Mouse (Mus musculus): ENCODE data around the gene Plagl1. TPM values are rescaled to one million over a fixed set of nuclear protein-coding genes. Genes with fewer than 3 reads are reported as not detected.

Gene Plagl1
- polyA plus RNA-seq, 1 experiment from 2014 or later = 37.0 TPM

DNA sequence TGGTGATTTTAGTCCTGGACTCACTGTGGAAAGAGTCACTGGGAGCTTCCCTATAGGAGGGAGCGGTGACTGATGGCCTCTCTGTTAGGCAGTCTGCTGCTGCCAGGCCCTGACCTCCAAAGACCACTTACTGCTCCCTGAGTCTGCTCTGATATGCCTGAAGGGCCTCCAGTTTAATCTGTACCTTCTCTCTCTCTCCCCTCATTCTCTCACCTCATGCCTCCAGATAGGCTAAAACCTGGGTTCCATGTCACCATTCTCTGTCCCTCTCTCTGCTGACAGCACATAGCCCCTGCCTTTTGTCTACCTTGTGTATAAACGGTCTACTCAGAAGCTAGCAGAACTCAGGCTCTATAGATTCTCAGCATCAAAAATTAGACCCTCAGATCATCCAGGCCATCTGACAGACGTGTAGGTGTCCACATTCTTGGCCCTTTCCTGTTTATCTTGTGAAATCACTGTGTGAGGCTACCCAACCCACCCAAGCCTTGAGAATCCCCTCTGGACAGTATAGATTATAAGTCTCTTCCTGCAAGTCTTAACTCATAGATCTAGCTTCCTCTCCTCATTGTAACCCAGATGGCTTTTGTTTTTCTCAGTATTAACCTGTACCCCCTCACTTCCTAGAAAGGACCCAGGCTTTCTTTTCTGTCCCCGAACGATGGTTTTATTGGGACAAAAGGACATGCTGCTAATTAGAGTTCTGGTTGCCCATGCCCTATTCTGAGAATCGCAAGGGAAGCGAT lies 57.9 kb downstream of the Plagl1 start:
- Histone ChIP-seq H3K4me2 (replicated peaks) (no peak overlapping the region), H3K4me1 (peaks cover 41% of the 10 kb centered on the region), H3K9ac (replicated peaks) (no peak overlapping the region), H3K9me3 (no peaks in the 10 kb centered on the region), H3K27me3 (no peaks in the 10 kb centered on the region), H3K27ac (replicated peaks) (peak overlapping the region; percentile 37; the same call in 1 of the 2 replicates), H3K4me3 (no peak overlapping the region), H3K36me3 (no peaks in the 10 kb centered on the region)
- WGBS = 22% methylated on average over 7 of the region's 7 CpGs
- ATAC-seq (replicated peaks) = no peak

DNA sequence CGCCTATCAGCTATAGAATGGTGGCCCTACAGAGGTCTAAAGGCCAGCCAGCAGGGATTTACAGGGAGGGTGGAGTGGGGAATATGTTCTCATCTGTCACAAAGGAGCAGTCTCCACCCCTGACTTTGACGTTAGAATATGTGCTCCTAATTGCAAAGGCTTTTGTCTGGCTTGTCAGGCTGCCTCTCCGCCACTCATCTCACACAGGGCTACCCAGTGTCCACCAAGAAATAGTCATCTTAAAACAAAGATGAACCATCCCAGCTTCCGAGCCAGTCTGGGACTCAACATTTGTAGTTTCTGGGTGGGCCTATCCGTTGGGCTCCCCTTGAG lies 58.4 kb downstream of the Plagl1 start:
- ATAC-seq (replicated peaks) = no peak
- WGBS = 26% methylated on average over 5 of the region's 5 CpGs
- Histone ChIP-seq H3K4me1 (peaks cover 41% of the 10 kb centered on the region), H3K27me3 (no peaks in the 10 kb centered on the region), H3K4me2 (replicated peaks) (no peak overlapping the region), H3K9me3 (no peaks in the 10 kb centered on the region), H3K36me3 (no peaks in the 10 kb centered on the region), H3K4me3 (no peak overlapping the region), H3K9ac (replicated peaks) (no peak overlapping the region), H3K27ac (replicated peaks) (no peak overlapping the region)

DNA sequence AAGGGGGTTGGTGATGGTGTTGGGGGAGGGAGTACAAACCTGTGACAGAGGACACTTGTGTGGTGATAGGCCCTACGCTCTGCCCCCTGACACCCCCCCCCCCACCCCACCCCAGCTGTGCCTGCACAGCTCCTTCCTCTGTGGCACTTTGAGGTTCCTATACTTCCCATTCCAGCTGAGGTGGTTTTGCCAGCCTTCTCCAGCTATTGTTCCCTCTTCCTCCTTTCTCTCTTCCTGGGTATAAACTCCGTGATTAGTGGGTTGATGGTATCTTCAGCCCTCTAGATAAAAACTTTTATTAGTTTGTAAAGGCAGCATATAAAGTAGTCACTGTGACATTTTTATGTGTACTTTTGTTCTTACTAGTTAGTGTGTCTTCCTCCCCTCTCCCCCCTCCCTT lies 59.0 kb downstream of the Plagl1 start:
- H3K36me3 ChIP-seq = no peaks in the 10 kb centered on the region
- no peak overlapping the region for H3K4me3 ChIP-seq
- peaks cover 39% of the 10 kb centered on the region for H3K4me1 ChIP-seq
- no peaks in the 10 kb centered on the region for H3K27me3 ChIP-seq
- H3K4me2 ChIP-seq (replicated peaks) = no peak overlapping the region
- H3K9me3 ChIP-seq = no peaks in the 10 kb centered on the region
- no peak for ATAC-seq (replicated peaks)
- no peak overlapping the region for H3K9ac ChIP-seq (replicated peaks)
- 34% methylated on average over 2 of the region's 2 CpGs for WGBS
- no peak overlapping the region for H3K27ac ChIP-seq (replicated peaks)

DNA sequence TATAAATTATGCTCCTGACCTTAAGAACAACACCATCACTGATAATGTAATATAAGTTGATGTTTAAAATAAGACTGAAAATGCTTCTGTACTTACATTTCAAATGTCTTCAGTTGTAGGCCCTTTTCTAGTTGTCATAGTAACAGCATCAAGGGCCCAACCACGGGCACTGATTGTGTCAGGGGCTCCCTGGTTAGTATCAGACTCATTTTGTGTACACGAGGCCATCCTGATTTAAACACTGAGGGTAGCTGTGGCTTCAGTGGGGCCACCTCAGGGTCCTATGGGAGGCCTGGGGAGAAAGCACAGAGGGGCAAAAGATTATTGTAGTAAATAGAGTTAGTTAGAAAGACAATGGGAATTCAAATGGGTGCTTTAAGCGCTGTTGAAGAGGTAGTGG lies 65.5 kb downstream of the Plagl1 start:
- Histone ChIP-seq H3K9ac (replicated peaks) (no peak overlapping the region), H3K36me3 (no peaks in the 10 kb centered on the region), H3K4me2 (replicated peaks) (no peak overlapping the region), H3K4me1 (no peaks in the 10 kb centered on the region), H3K27ac (replicated peaks) (no peak overlapping the region), H3K9me3 (no peaks in the 10 kb centered on the region), H3K27me3 (no peaks in the 10 kb centered on the region), H3K4me3 (no peak overlapping the region)
- no peak for ATAC-seq (replicated peaks)
- 50% methylated on average over 3 of the region's 3 CpGs for WGBS

DNA sequence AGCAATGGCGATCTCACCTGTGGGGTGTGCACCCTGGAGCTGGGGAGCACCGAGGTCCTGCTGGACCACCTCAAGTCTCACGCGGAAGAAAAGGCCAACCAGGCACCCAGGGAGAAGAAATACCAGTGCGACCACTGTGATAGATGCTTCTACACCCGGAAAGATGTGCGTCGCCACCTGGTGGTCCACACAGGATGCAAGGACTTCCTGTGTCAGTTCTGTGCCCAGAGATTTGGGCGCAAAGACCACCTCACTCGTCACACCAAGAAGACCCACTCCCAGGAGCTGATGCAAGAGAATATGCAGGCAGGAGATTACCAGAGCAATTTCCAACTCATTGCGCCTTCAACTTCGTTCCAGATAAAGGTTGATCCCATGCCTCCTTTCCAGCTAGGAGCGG lies 67.0 kb downstream of the Plagl1 start:
- no peak for ATAC-seq (replicated peaks)
- H3K4me2 ChIP-seq (replicated peaks) = no peak overlapping the region
- no peak overlapping the region for H3K4me3 ChIP-seq
- no peaks in the 10 kb centered on the region for H3K9me3 ChIP-seq
- H3K27ac ChIP-seq (replicated peaks) = no peak overlapping the region
- no peak overlapping the region for H3K9ac ChIP-seq (replicated peaks)
- no peaks in the 10 kb centered on the region for H3K36me3 ChIP-seq
- 75% methylated on average over 13 of the region's 13 CpGs for WGBS
- no peaks in the 10 kb centered on the region for H3K4me1 ChIP-seq
- H3K27me3 ChIP-seq = no peaks in the 10 kb centered on the region

DNA sequence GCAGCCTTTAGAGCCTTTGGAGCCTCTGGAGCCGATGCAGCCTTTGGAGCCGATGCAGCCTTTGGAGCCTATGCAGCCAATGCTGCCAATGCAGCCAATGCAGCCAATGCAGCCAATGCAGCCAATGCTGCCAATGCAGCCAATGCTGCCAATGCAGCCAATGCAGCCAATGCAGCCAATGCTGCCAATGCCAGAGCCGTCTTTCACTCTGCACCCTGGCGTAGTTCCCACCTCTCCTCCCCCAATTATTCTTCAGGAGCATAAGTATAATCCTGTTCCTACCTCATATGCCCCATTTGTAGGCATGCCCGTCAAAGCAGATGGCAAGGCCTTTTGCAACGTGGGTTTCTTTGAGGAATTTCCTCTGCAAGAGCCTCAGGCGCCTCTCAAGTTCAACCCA lies 67.6 kb downstream of the Plagl1 start:
- Histone ChIP-seq H3K9me3 (no peaks in the 10 kb centered on the region), H3K36me3 (no peaks in the 10 kb centered on the region), H3K4me1 (no peaks in the 10 kb centered on the region), H3K27ac (replicated peaks) (no peak overlapping the region), H3K9ac (replicated peaks) (no peak overlapping the region), H3K4me2 (replicated peaks) (no peak overlapping the region), H3K27me3 (no peaks in the 10 kb centered on the region), H3K4me3 (no peak overlapping the region)
- WGBS = 67% methylated on average over 7 of the region's 7 CpGs
- no peak; the same call in 1 of the 2 replicates for ATAC-seq (replicated peaks)

DNA sequence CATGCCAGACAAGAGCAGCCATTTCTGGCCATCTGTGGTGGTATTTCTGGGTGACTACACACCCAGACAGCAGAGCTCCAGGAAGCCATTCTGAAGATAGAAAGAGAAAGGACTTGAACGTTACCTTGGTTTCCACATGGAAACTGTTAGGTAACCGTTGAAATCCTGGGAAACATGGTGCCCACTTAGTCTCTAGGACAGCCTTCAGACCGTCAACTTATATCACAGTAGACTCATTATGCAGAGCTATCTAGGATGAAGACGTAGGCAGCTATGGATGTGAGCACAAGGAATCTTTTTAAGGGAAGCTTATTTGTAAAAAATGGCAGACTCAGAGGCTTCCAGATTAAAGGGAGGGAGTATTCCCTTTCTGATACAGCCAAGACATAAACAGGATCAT lies 73.5 kb downstream of the Plagl1 start:
- 91% methylated on average over 4 of the region's 4 CpGs for WGBS
- no peak overlapping the region for H3K9ac ChIP-seq (replicated peaks)
- no peak overlapping the region for H3K4me2 ChIP-seq (replicated peaks)
- H3K9me3 ChIP-seq = no peaks in the 10 kb centered on the region
- H3K27me3 ChIP-seq = no peaks in the 10 kb centered on the region
- no peaks in the 10 kb centered on the region for H3K36me3 ChIP-seq
- H3K4me1 ChIP-seq = no peaks in the 10 kb centered on the region
- ATAC-seq (replicated peaks) = no peak
- no peak overlapping the region for H3K4me3 ChIP-seq
- H3K27ac ChIP-seq (replicated peaks) = no peak overlapping the region

DNA sequence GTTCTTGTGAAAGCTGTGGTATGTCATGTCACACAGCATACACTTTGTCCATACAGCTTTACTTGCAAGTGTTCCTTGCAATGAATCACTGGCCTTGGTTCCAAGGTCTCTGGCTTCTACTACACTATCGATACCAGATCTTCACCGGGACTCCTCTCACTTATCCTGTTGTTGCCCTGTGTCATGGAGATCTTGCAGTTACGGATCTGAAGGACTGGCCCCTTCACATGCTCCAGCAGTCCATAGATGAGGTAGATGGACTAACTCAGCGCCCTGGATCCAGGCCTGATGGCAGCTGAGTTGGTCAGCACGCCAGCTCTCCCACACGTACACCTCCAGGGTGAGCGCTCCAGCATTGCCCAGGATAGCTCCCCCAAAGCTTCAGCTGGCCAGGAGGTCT lies 75.0 kb downstream of the Plagl1 start:
- no peak for ATAC-seq (replicated peaks)
- H3K27me3 ChIP-seq = no peaks in the 10 kb centered on the region
- H3K27ac ChIP-seq (replicated peaks) = no peak overlapping the region
- no peak overlapping the region for H3K9ac ChIP-seq (replicated peaks)
- no peak overlapping the region for H3K4me2 ChIP-seq (replicated peaks)
- no peaks in the 10 kb centered on the region for H3K4me1 ChIP-seq
- no peaks in the 10 kb centered on the region for H3K36me3 ChIP-seq
- no peaks in the 10 kb centered on the region for H3K9me3 ChIP-seq
- no peak overlapping the region for H3K4me3 ChIP-seq
- WGBS = 96% methylated on average over 7 of the region's 7 CpGs

DNA sequence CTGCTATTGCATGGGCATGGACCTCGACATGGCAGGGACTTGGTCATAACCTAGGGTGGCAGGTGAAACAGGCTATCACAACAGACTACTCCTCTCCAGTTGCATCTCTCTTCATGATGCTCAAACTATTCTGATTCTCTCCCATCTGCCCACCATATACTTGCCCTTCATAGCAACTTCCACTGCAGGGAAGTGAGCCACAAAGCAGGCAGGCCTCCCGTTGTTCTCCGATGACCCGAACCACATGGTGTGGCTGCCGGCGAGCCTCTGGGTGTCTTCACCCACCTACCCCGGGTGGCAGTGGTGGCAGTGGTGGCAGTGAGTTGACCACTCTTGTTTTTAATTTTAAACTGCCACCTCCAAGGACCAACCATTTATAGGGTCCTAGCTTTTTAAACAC lies 75.4 kb downstream of the Plagl1 start:
- WGBS = 96% methylated on average over 7 of the region's 7 CpGs
- H3K9ac ChIP-seq (replicated peaks) = no peak overlapping the region
- no peaks in the 10 kb centered on the region for H3K4me1 ChIP-seq
- H3K27me3 ChIP-seq = no peaks in the 10 kb centered on the region
- ATAC-seq (replicated peaks) = no peak
- H3K4me3 ChIP-seq = no peak overlapping the region
- H3K36me3 ChIP-seq = no peaks in the 10 kb centered on the region
- H3K9me3 ChIP-seq = no peaks in the 10 kb centered on the region
- no peak overlapping the region for H3K27ac ChIP-seq (replicated peaks)
- H3K4me2 ChIP-seq (replicated peaks) = no peak overlapping the region

DNA sequence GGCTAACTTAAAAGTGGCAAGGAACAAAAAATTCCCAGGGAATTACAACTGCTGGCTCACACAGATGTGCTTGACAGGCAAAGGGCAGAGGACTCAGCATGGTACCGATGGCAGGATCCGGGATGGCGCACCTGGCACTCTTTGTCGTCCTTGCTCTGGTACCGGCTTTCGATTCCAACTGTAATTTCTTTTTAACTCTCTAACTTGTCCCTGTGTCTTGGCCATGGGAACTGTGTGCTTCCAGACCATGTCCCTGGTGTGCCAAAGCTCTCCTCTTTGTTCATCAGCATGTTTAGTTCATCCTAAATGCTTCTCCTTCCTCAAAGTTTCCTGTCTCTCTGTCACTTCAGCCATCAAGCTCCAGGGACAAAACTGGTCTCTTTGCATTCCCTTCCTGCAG lies 77.6 kb downstream of the Plagl1 start:
- Histone ChIP-seq H3K27ac (replicated peaks) (no peak overlapping the region), H3K4me1 (no peaks in the 10 kb centered on the region), H3K9me3 (no peaks in the 10 kb centered on the region), H3K4me3 (no peak overlapping the region), H3K9ac (replicated peaks) (no peak overlapping the region), H3K4me2 (replicated peaks) (no peak overlapping the region), H3K36me3 (no peaks in the 10 kb centered on the region), H3K27me3 (no peaks in the 10 kb centered on the region)
- WGBS = 89% methylated on average over 6 of the region's 6 CpGs
- ATAC-seq (replicated peaks) = no peak

DNA sequence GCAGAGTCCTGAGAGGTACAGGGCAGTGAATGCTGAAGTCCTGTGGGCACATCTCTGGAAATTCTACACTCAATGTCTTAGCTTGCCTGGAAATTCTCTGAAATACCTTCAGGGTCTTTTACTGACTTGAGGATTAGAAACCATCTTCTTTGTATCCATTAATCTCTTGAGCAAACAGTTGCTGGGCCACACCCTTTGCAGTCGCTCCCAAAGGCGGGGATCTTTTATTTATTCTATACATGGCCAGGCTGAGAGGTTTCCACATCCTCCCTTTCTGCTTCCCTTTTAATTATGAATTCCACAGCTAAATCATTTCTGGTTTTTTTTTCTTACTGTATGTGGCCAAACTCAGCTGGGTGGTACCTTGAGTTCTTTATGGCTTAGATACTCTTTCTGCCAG lies 80.1 kb downstream of the Plagl1 start:
- H3K4me1 ChIP-seq = no peaks in the 10 kb centered on the region
- H3K4me2 ChIP-seq (replicated peaks) = no peak overlapping the region
- WGBS = 82% methylated on average over 2 of the region's 2 CpGs
- H3K36me3 ChIP-seq = no peaks in the 10 kb centered on the region
- no peak overlapping the region for H3K9ac ChIP-seq (replicated peaks)
- no peaks in the 10 kb centered on the region for H3K9me3 ChIP-seq
- no peak overlapping the region for H3K4me3 ChIP-seq
- no peaks in the 10 kb centered on the region for H3K27me3 ChIP-seq
- H3K27ac ChIP-seq (replicated peaks) = no peak overlapping the region
- ATAC-seq (replicated peaks) = no peak

DNA sequence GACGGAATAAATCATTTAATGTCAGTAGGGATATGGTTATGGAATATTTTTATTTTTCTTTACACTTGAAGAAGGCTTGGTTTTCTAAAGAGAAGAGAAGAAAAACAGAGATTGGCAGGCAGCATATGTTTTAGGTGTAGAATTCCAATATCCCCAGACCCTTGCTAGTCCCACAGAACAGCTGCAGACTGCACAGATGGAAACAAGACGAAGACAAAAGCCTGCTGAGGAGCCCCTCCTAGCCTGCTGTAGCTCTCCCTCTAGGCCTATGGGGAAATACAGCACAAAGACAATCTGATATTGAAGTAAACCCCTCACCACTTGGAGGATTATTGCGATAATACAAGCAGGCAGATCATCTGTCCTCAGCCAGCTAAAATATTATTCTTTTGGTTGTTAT lies 90.1 kb downstream of the Plagl1 start:
- H3K9ac ChIP-seq (replicated peaks) = no peak overlapping the region
- H3K9me3 ChIP-seq = no peaks in the 10 kb centered on the region
- H3K4me2 ChIP-seq (replicated peaks) = no peak overlapping the region
- no peak for ATAC-seq (replicated peaks)
- 60% methylated on average over 3 of the region's 3 CpGs for WGBS
- H3K4me3 ChIP-seq = no peak overlapping the region
- no peaks in the 10 kb centered on the region for H3K27me3 ChIP-seq
- H3K4me1 ChIP-seq = no peaks in the 10 kb centered on the region
- no peaks in the 10 kb centered on the region for H3K36me3 ChIP-seq
- no peak overlapping the region for H3K27ac ChIP-seq (replicated peaks)

DNA sequence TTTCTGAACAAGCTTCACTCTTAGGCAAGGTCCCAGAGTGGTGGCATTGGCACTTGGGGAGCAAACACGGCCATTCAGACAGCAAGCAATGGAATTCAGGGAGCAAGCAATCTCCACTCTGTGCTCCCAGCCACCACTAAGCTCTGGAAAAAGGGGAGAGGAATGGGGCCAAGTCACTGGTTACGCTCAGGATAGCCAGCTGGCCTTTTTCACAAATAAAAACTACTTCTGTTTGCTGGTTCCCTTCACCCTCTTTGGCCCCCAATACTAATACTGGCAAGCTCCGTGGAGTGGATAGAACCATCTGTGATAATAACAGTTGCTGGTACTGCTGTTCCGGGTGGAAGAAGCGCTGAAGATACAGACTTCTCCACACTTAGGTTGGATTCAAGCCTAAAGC lies 91.0 kb downstream of the Plagl1 start:
- H3K4me1 ChIP-seq = no peaks in the 10 kb centered on the region
- no peak overlapping the region for H3K27ac ChIP-seq (replicated peaks)
- H3K36me3 ChIP-seq = no peaks in the 10 kb centered on the region
- H3K27me3 ChIP-seq = no peaks in the 10 kb centered on the region
- no peak overlapping the region for H3K9ac ChIP-seq (replicated peaks)
- no peaks in the 10 kb centered on the region for H3K9me3 ChIP-seq
- WGBS = 61% methylated on average over 5 of the region's 5 CpGs
- ATAC-seq (replicated peaks) = 0 out of 2 replicates have a peak, but pooled peaks have one; percentile 23
- H3K4me2 ChIP-seq (replicated peaks) = no peak overlapping the region
- H3K4me3 ChIP-seq = no peak overlapping the region
